Mouse (Mus musculus) neutrophil, adult 59 days (primary cell): ENCODE data around the gene Kdm4b. TPM values are rescaled to one million over a fixed set of nuclear protein-coding genes. Genes with fewer than 3 reads are reported as not detected.

Source experiments
- total RNA-seq, 2 experiments: library from RNA; stranded (reverse); gene quantifications; 1 replicate in 1 of 2; 2 replicates in 1 of 2; pipeline ENCODE4 v1.2.4; 2023

The Kdm4b gene
- 10 to 100 TPM; 16.8 to 18.0 TPM for total RNA-seq

GRCm38 (mm10) chr17:56325450-56326152 lies at the start of gene Kdm4b:
Gene Kdm4b (plus strand): TSS chr17:56326062.

DNA sequence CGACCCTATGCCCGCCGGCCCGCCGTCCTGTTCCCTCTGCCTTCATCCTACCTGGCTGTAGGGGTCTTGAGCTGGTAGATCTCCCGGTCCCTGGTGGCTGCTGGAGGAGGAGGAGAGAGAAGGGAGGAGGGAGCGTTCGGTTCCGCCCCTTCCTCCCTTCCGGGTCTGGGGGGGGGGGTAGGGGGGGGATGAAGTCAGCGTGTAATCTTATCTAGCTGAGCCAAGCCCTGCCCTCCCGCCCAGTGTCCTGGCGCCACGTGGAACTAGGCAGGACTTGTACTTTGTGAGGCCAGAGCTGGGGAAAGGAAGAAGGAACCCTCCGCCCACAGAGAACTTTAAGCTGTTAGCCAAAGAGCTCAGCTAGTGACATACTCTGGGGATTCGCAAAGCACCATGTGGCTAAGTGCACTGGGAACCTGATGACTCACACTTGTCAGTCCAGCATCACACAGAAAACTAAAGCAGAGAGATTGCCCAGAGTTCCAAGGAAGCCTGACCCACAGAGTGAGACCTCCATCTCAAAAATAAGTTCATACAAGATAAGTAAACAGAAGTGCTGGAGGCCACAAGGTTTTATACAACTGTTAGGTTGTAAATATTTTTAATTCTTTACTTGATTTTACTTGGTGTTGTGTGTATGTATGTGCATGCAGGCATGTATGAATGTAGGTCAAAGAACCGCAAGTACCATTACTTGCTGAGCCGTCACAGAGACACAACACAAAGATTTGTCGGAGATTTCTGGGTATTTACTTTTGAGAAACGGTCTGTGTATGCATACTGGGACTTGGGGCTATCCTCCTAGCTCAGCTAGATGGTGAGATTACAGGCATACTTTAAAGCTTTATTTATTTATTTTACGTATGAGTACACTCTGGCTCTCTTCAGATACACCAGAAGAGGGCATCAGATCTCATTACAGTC lies 49.0 kb upstream of the Kdm4b start, which contains the start of gene Ticam1:
Gene Ticam1, minus strand, starts transcription at position 144 of the 924 bp plus-strand sequence.

DNA sequence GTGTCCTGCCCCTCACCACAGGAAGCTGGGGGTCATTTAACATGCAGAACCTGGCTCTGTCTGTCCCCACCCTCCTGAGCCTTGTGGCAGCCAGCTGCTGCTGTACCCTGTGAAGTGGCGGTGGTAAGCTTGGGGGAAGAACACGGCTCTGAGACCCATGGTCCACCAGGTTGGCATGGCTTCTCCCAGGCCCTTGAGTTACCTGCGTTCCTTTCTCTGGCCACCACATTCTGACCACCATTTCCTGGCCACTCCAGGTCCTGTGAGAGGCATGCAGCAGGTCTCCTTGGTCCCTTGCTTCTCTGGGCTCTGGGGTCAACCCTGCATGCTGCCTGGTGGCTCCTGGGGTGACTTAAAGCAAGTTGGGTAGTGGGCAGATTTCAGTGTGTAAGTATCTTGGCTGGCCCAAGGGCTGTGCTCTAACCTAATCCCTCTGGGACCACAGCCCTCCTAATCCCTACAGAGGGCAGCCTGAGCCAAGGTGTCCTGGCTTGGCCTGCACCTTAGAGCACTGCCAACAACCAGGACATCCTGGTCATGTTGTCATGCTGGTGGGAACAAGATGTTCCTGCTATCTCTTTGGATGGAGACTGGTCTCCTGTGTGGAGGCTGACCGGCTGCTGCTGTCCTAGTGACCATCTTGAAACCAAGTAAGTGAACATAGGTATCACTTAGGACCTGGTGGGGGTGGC lies 33.2 kb upstream of the Kdm4b start, which contains the start of gene Plin3:
Gene Plin3, minus strand, starts transcription at position 343 of the 692 bp plus-strand sequence.

GRCm38 (mm10) chr17:56300186-56300585 lies 25.7 kb upstream of the Kdm4b start, which contains the start of gene Arrdc5:
Gene Arrdc5 (minus strand): TSS chr17:56300286.

DNA sequence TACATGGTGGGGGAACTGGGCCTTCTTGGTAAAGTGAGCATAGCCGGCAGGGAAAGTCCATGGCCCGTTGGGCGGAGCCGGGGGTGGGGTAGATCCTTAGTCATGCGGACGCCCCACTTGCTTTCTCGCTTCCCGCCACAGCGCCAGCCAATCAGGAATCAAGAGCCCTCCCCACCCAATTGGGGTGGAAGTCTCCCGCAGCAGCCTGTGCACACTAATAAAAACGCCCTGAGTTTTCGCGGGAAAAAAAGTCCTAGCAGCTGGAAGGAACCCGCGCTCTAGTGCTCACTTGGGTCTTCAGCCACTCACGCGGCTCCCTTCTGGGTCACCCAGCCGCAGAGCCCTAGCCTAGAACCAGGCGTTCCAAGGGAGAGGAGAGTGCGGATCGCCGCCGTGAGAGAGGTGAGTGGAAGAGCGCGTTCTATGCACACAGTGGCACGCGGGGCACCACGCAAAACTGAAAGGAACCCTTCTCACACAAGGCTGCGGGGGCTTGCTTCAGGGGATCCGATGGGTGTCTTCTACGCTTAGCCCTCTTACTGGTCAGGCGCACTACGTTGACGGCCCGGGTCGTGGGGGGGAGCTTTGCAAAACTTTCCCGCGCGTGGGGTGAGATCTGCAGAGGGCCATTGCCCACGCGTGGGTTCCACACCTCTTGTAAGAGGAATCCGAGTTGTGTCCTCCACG lies 22.6 kb upstream of the Kdm4b start, which contains the start of gene Uhrf1:
Gene Uhrf1, plus strand, starts transcription at position 162 of the 687 bp plus-strand sequence.

Other genes starting within 250 kb of the Kdm4b start
- 10 to 100 TPM; 39.7 to 45.3 TPM for gene Hdgfl2, start 246.4 kb upstream of the Kdm4b start, total RNA-seq
- under 1 TPM; 0.31 to 0.49 TPM for gene Plin4, start 216.3 kb upstream of the Kdm4b start, total RNA-seq
- 1 to 10 TPM; 1.2 to 1.3 TPM for gene Plin5, start 208.5 kb upstream of the Kdm4b start, total RNA-seq
- 100 to 1,000 TPM; 165 to 222 TPM for gene Lrg1, start 204.1 kb upstream of the Kdm4b start, total RNA-seq
- 1 to 10 TPM; 4.3 TPM for gene Sema6b, start 185.7 kb upstream of the Kdm4b start, total RNA-seq
- gene Tnfaip8l1, start 163.6 kb upstream of the Kdm4b start, total RNA-seq: 1 to 10 TPM; 1.3 to 1.8 TPM
- gene Mydgf, start 142.1 kb upstream of the Kdm4b start, total RNA-seq: 10 to 100 TPM; 26.6 to 30.6 TPM
- gene Dpp9, start 107.2 kb upstream of the Kdm4b start, total RNA-seq: 10 to 100 TPM; 33.0 to 38.7 TPM
- gene Fem1a, start 69.3 kb upstream of the Kdm4b start, total RNA-seq: 10 to 100 TPM; 12.7 to 12.8 TPM
- 10 to 100 TPM; 13.2 to 15.0 TPM for gene Ticam1, start 49.3 kb upstream of the Kdm4b start, total RNA-seq
- gene Plin3, start 33.2 kb upstream of the Kdm4b start, total RNA-seq: 10 to 100 TPM; 45.8 to 53.2 TPM
- not detected for gene Arrdc5, start 25.8 kb upstream of the Kdm4b start, total RNA-seq
- 10 to 100 TPM; 88.7 to 96.5 TPM for gene Uhrf1, start 22.7 kb upstream of the Kdm4b start, total RNA-seq
- gene Ptprs, start 150.4 kb downstream of the Kdm4b start, total RNA-seq: 10 to 100 TPM; 23.5 to 24.6 TPM
- gene Znrf4, start 186.4 kb downstream of the Kdm4b start, total RNA-seq: not detected
- 1 to 10 TPM; 3.8 to 4.1 TPM for gene Gm20219, start 228.3 kb downstream of the Kdm4b start, total RNA-seq